Mouse (Mus musculus) megakaryocyte, embryonic 14.5 days (primary cell): ENCODE data around the gene Fam90a1b.

ENCODE experiments used
- FLI1 ChIP-seq: IDR thresholded peaks from 2 replicates; pipeline ENCODE4 v1.6.1; 2012; ENCODE audit warnings: low read length, inconsistent platforms, mixed read lengths
- GATA1 ChIP-seq: IDR thresholded peaks from 3 replicates; pipeline ENCODE4 v1.6.1; 2012; ENCODE audit warnings: mixed read lengths, low read length, inconsistent platforms, borderline replicate concordance

- TF ChIP-seq GATA1 = no peak
- no peak for TF ChIP-seq FLI1
Observed at GRCm38 (mm10) chrX:94408975-94409374, 42.4 kb upstream of the Fam90a1b start.
